Mouse (Mus musculus) G1E (cell line): ENCODE results near the gene Fdx1. TPM values are rescaled to one million over a fixed set of nuclear protein-coding genes. Genes with fewer than 3 reads are reported as not detected.

Experiments
- ATAC-seq: 2 replicates; pipeline ENCODE4 v1.8.0; 2016; ENCODE audit warnings: mild to moderate bottlenecking; ENCODE audit not compliant: insufficient number of reproducible peaks, poor library complexity, low FRiP score, severe bottlenecking; ENCODE audit errors: extremely low read depth
- DNase-seq: peaks from one replicate; pipeline ENCODE4 v3.0.0; 2012; ENCODE audit warnings: low spot score
- H3K27me3 ChIP-seq: 2 replicates; pipeline ENCODE4 v1.6.1; 2012; ENCODE audit warnings: mild to moderate bottlenecking, low read length, inconsistent platforms; ENCODE audit not compliant: insufficient read depth
- H3K36me3 ChIP-seq: replicated peaks from 2 replicates; pipeline ENCODE3; 2012; ENCODE audit warnings: mild to moderate bottlenecking, inconsistent platforms
- H3K4me1 ChIP-seq: 2 replicates; pipeline ENCODE4 v1.6.1; 2012; ENCODE audit warnings: low read depth, low read length, inconsistent platforms, mixed read lengths; ENCODE audit not compliant: insufficient read depth
- H3K4me3 ChIP-seq: 2 replicates; pipeline ENCODE4 v1.5.1; 2012; ENCODE audit warnings: low read depth, mild to moderate bottlenecking, inconsistent platforms, low read length, moderate library complexity, mixed read lengths
- H3K9me3 ChIP-seq: replicated peaks from 2 replicates; pipeline ENCODE4 v1.6.1; 2012; ENCODE audit warnings: inconsistent platforms
- CTCF ChIP-seq: IDR thresholded peaks from 2 replicates; pipeline ENCODE4 v1.5.1; 2012; ENCODE audit warnings: low read depth, low read length, inconsistent platforms, mixed read lengths
- GATA1 ChIP-seq: IDR thresholded peaks from 2 replicates; pipeline ENCODE4 v1.6.1; 2012; ENCODE audit warnings: borderline replicate concordance, low read length, inconsistent platforms, mixed read lengths
- GATA2 ChIP-seq: IDR thresholded peaks from 2 replicates; pipeline ENCODE4 v1.6.1; 2012; ENCODE audit warnings: low read depth, low read length, inconsistent platforms, borderline replicate concordance
- POLR2AphosphoS5 ChIP-seq: IDR thresholded peaks from 2 replicates; pipeline ENCODE4 v1.6.1; 2012; ENCODE audit warnings: low read depth, low read length, inconsistent platforms; ENCODE audit not compliant: insufficient replicate concordance
- TAL1 ChIP-seq: conservative IDR thresholded peaks from 2 replicates; pipeline ENCODE4 v1.6.1; 2012; ENCODE audit warnings: low read depth, low read length, inconsistent platforms, mixed read lengths
- polyA plus RNA-seq: library from polyadenylated mRNA; stranded (reverse); fragments of >175 nt; gene quantifications from 2 replicates; pipeline ENCODE4 v1.2.3, GENCODE M21; 2012
- total RNA-seq, 2 experiments: library from RNA; stranded (forward) in 1 of 2; stranded (reverse) in 1 of 2; fragments of 200-1000 nt in 1 of 2; fragments of >200 nt in 1 of 2; fragmentation: Nextera tagmentation in 1 of 2; gene quantifications; 2 replicates each; pipeline ENCODE4 v1.2.3; 2014 to 2017

Gene Fdx1
- 10.0 and 12.0 TPM in 2 replicates for total RNA-seq (2014; fragmentation: Nextera tagmentation)
- total RNA-seq (2017), result 21.4 and 37.9 TPM in 2 replicates
- polyA plus RNA-seq, result 43.9 and 60.9 TPM in 2 replicates

GRCm38 (mm10) chr9:51962975-51963701 is at the start of gene Fdx1:
Gene Fdx1 (minus strand): TSS chr9:51963556.
- no peaks in the 10 kb centered on the region for H3K9me3 ChIP-seq
- peak within 1 kb of the TSS; percentile 89 for H3K4me3 ChIP-seq
- TF ChIP-seq POLR2AphosphoS5 (no peak), CTCF (no peak), GATA2 (no peak), TAL1 (no peak), GATA1 (no peak)
- H3K36me3 ChIP-seq, result peaks cover 5% of the 10 kb centered on the region
- peaks cover 22% of the 10 kb centered on the region for H3K4me1 ChIP-seq
- ATAC-seq (peak; percentile 63), DNase-seq (peak; percentile 75)
- H3K27me3 ChIP-seq, result peaks cover 5% of the 10 kb centered on the region; the same call in 1 of the 2 replicates

- Histone ChIP-seq H3K9me3 (no peaks in the 10 kb centered on the region), H3K27me3 (peaks cover 17% of the 10 kb centered on the region; the same call in 1 of the 2 replicates), H3K4me3 (no peak overlapping the region), H3K4me1 (no peaks in the 10 kb centered on the region), H3K36me3 (no peaks in the 10 kb centered on the region)
- DNase-seq (no peak), ATAC-seq (no peak)
- TF ChIP-seq GATA2 (no peak), CTCF (no peak), GATA1 (no peak), TAL1 (no peak), POLR2AphosphoS5 (no peak)
Measured at GRCm38 (mm10) chr9:52012781-52013436, 49.6 kb upstream of the Fdx1 start.

- Histone ChIP-seq H3K4me1 (no peaks in the 10 kb centered on the region), H3K27me3 (peaks cover 16% of the 10 kb centered on the region; the same call in 1 of the 2 replicates), H3K4me3 (no peak overlapping the region), H3K36me3 (no peaks in the 10 kb centered on the region), H3K9me3 (no peaks in the 10 kb centered on the region)
- no peak for TF ChIP-seq CTCF
- TF ChIP-seq GATA1, result no peak
- TF ChIP-seq GATA2, result no peak
- no peak for TF ChIP-seq TAL1
- TF ChIP-seq POLR2AphosphoS5, result no peak
- DNase-seq (no peak), ATAC-seq (no peak)
Measured at GRCm38 (mm10) chr9:52012311-52012710, 49.0 kb upstream of the Fdx1 start.

- H3K9me3 ChIP-seq, result no peaks in the 10 kb centered on the region
- peaks cover 13% of the 10 kb centered on the region; the same call in 1 of the 2 replicates for H3K27me3 ChIP-seq
- TF ChIP-seq POLR2AphosphoS5 (no peak), GATA2 (no peak), GATA1 (no peak), TAL1 (no peak), CTCF (no peak)
- no peak overlapping the region for H3K4me3 ChIP-seq
- DNase-seq (no peak), ATAC-seq (no peak)
- no peaks in the 10 kb centered on the region for H3K36me3 ChIP-seq
- H3K4me1 ChIP-seq, result no peaks in the 10 kb centered on the region
Measured at GRCm38 (mm10) chr9:52008511-52008910, 45.2 kb upstream of the Fdx1 start.

- DNase-seq, result no peak
- H3K4me3 ChIP-seq, result no peak overlapping the region
- TF ChIP-seq CTCF (no peak), GATA1 (no peak), TAL1 (no peak), GATA2 (no peak), POLR2AphosphoS5 (no peak)
- H3K36me3 ChIP-seq, result no peaks in the 10 kb centered on the region
- ATAC-seq, result no peak
- no peaks in the 10 kb centered on the region for H3K4me1 ChIP-seq
- peaks cover 9% of the 10 kb centered on the region; the same call in 1 of the 2 replicates for H3K27me3 ChIP-seq
- no peaks in the 10 kb centered on the region for H3K9me3 ChIP-seq
Measured at GRCm38 (mm10) chr9:52007341-52007740, 44.0 kb upstream of the Fdx1 start.

GRCm38 (mm10) chr9:52003501-52003900 is 40.1 kb upstream of the Fdx1 start:
- H3K27me3 ChIP-seq, result peaks cover 9% of the 10 kb centered on the region; the same call in 1 of the 2 replicates
- H3K36me3 ChIP-seq, result no peaks in the 10 kb centered on the region
- no peaks in the 10 kb centered on the region for H3K4me1 ChIP-seq
- ATAC-seq (no peak), DNase-seq (no peak)
- H3K4me3 ChIP-seq, result no peak overlapping the region
- no peaks in the 10 kb centered on the region for H3K9me3 ChIP-seq
- TF ChIP-seq GATA1 (no peak), GATA2 (no peak)
